Mouse (Mus musculus): ENCODE measurements around the gene Plgrkt. TPM values are rescaled to one million over a fixed set of nuclear protein-coding genes. Genes with fewer than 3 reads are reported as not detected.
A peak's percentile ranks its signal among the peaks of the same experiment; 100 is the strongest.

The Plgrkt gene
- polyA plus RNA-seq, 1 experiment from 2014 or later = 201 TPM

GRCm38 (mm10) chr19:29363557-29363956 lies 3.6 kb downstream of the Plgrkt start:
- no peak overlapping the region for H3K4me3 ChIP-seq (replicated peaks)
- H3K36me3 ChIP-seq = no peaks in the 10 kb centered on the region
- no peak overlapping the region for H3K9ac ChIP-seq
- H3K9me3 ChIP-seq = no peaks in the 10 kb centered on the region
- peaks cover 11% of the 10 kb centered on the region; the same call in 1 of the 2 replicates for H3K4me1 ChIP-seq (replicated peaks)
- no peak overlapping the region for H3K4me2 ChIP-seq (replicated peaks)
- no peaks in the 10 kb centered on the region for H3K27me3 ChIP-seq (replicated peaks)
- no peak for ATAC-seq
- H3K27ac ChIP-seq = no peak overlapping the region
- WGBS = 88% methylated on average over 7 of the region's 7 CpGs

DNA sequence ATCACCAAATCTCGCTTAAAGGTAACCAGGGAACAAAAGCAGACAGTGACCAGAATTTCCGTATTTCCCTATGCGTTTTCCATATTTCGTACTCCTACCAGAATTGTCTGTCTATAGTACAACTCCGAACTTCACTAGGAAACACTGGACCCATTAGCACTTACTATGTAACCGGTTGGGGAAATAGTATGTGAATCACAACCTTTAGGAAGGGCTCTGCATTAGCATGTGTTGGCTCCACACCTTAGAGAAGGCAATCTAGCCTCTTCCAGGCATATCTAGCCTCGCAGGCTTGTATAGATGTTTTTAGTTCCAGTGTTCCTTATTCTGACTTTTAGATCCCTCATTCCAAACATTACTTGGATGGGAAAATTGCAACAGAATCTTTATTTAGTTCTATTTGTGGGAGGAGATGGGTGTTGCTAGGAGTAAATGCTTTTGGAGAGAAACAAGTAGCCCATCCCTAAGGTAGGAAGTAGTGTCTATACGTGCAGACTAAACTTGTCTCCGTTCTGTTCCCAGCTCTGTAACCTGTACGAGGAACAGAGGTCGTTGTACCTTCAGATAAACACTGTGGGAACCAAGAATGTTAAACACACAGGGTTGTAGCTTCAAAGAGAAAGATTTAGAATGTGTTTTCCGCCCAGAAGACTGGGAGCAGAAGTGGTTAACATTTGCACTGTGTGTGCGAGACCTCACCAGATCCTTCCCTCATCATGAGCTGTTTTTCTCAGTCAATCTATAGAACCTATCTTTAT lies 4.8 kb downstream of the Plgrkt start:
- H3K9me3 ChIP-seq = no peaks in the 10 kb centered on the region
- H3K36me3 ChIP-seq = no peaks in the 10 kb centered on the region
- H3K27me3 ChIP-seq (replicated peaks) = no peaks in the 10 kb centered on the region
- ATAC-seq = peak; percentile 42; the same call in 1 of the 2 replicates
- H3K9ac ChIP-seq = peak overlapping the region; percentile 74
- H3K4me3 ChIP-seq (replicated peaks) = peak overlapping the region; percentile 65
- H3K4me2 ChIP-seq (replicated peaks) = peak overlapping the region; percentile 78
- H3K4me1 ChIP-seq (replicated peaks) = peaks cover 11% of the 10 kb centered on the region; the same call in 1 of the 2 replicates
- WGBS = 24% methylated on average over 13 of the region's 13 CpGs
- H3K27ac ChIP-seq = no peak overlapping the region

DNA sequence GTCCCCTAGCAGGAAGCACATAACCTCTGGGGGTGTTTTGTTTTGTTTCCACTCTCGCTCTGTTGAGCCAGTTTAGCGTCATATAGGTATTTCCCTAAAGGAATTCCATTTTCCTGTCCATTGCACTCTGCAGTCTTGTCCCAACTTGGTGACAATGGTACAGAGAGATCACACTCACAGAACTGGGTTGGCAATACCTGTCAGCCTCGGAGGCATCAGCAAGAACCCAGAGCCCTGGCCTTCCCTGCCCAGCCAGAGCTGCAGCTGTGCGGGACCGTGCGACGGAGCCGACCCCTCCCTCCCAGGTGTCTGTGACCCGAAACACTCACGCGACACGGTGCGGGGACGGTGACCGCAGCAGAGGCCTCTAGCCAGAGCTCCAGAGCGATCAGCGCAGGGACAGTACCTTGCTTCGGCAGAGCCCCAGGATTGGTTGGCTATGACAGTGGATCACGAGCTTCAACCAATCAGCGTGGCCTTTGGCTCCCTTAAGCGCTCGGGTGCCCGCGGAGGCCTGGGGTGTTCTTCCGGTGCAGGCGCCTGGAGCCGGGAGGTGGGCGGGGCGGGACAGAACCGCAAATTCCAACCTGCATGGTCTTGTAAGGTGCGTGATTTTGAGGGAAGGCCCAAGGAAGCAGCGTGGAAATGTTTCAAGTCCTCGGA lies 5.6 kb downstream of the Plgrkt start:
- peak; percentile 99 for ATAC-seq
- WGBS = 2% methylated on average over 33 of the region's 33 CpGs
- Histone ChIP-seq H3K36me3 (no peaks in the 10 kb centered on the region), H3K27me3 (replicated peaks) (no peaks in the 10 kb centered on the region), H3K9me3 (no peaks in the 10 kb centered on the region), H3K4me1 (replicated peaks) (peaks cover 9% of the 10 kb centered on the region; the same call in 1 of the 2 replicates), H3K27ac (peak overlapping the region; percentile 42; the same call in 1 of the 2 replicates), H3K9ac (peak overlapping the region; percentile 74), H3K4me2 (replicated peaks) (peak overlapping the region; percentile 78), H3K4me3 (replicated peaks) (peak overlapping the region; percentile 65)

- no peaks in the 10 kb centered on the region for H3K9me3 ChIP-seq
- no peak overlapping the region; the same call in 1 of the 2 replicates for H3K4me3 ChIP-seq (replicated peaks)
- H3K27ac ChIP-seq = no peak overlapping the region
- no peaks in the 10 kb centered on the region for H3K27me3 ChIP-seq (replicated peaks)
- ATAC-seq = no peak
- H3K36me3 ChIP-seq = no peaks in the 10 kb centered on the region
- 71% methylated on average over 5 of the region's 5 CpGs for WGBS
- no peak overlapping the region for H3K9ac ChIP-seq
- H3K4me1 ChIP-seq (replicated peaks) = 0 out of 2 replicates have a peak, but pooled peaks cover 8% of the 10 kb centered on the region
- peak overlapping the region; percentile 78 for H3K4me2 ChIP-seq (replicated peaks)
Observed at GRCm38 (mm10) chr19:29360251-29360650, 6.9 kb downstream of the Plgrkt start.

DNA sequence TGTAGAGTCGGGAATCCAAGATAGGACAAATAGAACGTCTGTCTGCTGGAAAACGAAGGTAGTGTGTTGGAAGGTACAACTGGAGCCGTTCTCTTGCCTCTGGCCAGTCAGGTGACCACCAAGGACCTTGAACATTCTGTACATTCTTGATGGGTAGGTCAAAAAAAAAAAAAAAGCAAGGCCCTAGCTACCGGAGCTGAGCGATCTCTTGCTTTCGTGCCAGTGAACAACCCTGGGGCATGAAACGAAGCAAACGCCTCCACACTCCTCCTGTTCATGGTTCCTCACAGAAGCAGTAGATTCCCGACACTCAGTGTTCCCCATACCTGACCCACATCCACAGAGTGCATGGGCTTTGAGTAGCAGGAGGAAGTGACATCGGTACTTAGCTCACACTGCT lies 10.9 kb downstream of the Plgrkt start:
- no peak overlapping the region for H3K9ac ChIP-seq
- no peaks in the 10 kb centered on the region for H3K36me3 ChIP-seq
- H3K9me3 ChIP-seq = no peaks in the 10 kb centered on the region
- no peak overlapping the region for H3K27ac ChIP-seq
- ATAC-seq = no peak
- no peak overlapping the region for H3K4me2 ChIP-seq (replicated peaks)
- H3K27me3 ChIP-seq (replicated peaks) = no peaks in the 10 kb centered on the region
- H3K4me3 ChIP-seq (replicated peaks) = no peak overlapping the region
- H3K4me1 ChIP-seq (replicated peaks) = 0 out of 2 replicates have a peak, but pooled peaks cover 7% of the 10 kb centered on the region
- WGBS = 83% methylated on average over 11 of the region's 11 CpGs

GRCm38 (mm10) chr19:29354895-29355877 lies 12.0 kb downstream of the Plgrkt start:
- H3K4me1 ChIP-seq (replicated peaks) = no peaks in the 10 kb centered on the region
- no peaks in the 10 kb centered on the region for H3K9me3 ChIP-seq
- peak; percentile 80 for ATAC-seq
- H3K36me3 ChIP-seq = no peaks in the 10 kb centered on the region
- H3K27me3 ChIP-seq (replicated peaks) = no peaks in the 10 kb centered on the region
- H3K9ac ChIP-seq = no peak overlapping the region
- WGBS = 4% methylated on average over 20 of the region's 20 CpGs
- H3K27ac ChIP-seq = no peak overlapping the region
- peak overlapping the region; percentile 58 for H3K4me2 ChIP-seq (replicated peaks)
- peak overlapping the region; percentile 26 for H3K4me3 ChIP-seq (replicated peaks)

DNA sequence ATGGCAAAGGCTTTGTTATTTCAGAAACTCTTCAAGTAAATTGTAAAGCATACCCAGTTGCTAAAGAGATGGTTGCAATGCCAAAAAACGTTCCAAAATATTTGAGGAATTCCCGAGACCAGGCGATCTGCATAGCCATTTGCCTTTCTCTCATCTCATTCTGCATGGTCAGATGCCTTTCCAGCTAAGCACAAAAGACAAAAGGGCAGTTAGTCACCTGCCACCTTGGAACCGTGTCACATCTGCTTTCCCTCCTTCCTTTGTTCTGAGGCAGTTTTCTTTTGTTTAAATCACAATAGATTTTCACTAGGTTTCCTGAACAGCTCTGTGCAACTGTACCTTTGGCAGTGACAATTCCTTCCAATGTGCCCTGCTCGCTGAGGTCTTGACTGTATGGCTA lies 16.2 kb downstream of the Plgrkt start:
- no peak overlapping the region for H3K4me2 ChIP-seq (replicated peaks)
- H3K4me1 ChIP-seq (replicated peaks) = no peaks in the 10 kb centered on the region
- no peaks in the 10 kb centered on the region for H3K36me3 ChIP-seq
- no peak overlapping the region for H3K9ac ChIP-seq
- no peaks in the 10 kb centered on the region for H3K27me3 ChIP-seq (replicated peaks)
- ATAC-seq = no peak
- H3K4me3 ChIP-seq (replicated peaks) = no peak overlapping the region
- H3K27ac ChIP-seq = no peak overlapping the region
- no peaks in the 10 kb centered on the region for H3K9me3 ChIP-seq
- 61% methylated on average over 5 of the region's 5 CpGs for WGBS

DNA sequence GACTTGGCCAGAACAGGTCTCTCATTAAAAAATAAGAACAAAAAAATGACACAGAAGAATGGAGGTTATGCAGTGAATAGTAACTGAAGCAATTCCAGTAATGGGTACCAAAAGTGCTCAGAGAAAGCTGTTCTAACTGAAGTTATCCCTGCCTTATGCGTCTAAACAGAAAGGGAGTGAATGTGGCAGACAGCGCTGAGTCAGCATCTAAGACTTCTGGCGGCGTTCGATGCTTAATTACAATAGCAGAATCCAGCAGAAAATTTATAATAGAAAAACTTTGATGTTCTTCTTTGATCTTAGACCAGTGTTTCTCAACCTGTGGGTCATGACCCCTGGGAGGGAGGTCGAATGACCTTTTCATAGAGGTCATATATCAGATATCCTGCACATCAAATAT lies 21.6 kb downstream of the Plgrkt start:
- no peak overlapping the region for H3K27ac ChIP-seq
- H3K9me3 ChIP-seq = no peaks in the 10 kb centered on the region
- 79% methylated on average over 6 of the region's 6 CpGs for WGBS
- H3K4me1 ChIP-seq (replicated peaks) = no peaks in the 10 kb centered on the region
- no peak for ATAC-seq
- H3K4me3 ChIP-seq (replicated peaks) = no peak overlapping the region
- no peak overlapping the region for H3K9ac ChIP-seq
- H3K27me3 ChIP-seq (replicated peaks) = no peaks in the 10 kb centered on the region
- no peak overlapping the region for H3K4me2 ChIP-seq (replicated peaks)
- no peaks in the 10 kb centered on the region for H3K36me3 ChIP-seq

GRCm38 (mm10) chr19:29344868-29345267 lies 22.3 kb downstream of the Plgrkt start:
- H3K27me3 ChIP-seq (replicated peaks) = no peaks in the 10 kb centered on the region
- no peak overlapping the region for H3K4me2 ChIP-seq (replicated peaks)
- ATAC-seq = no peak

DNA sequence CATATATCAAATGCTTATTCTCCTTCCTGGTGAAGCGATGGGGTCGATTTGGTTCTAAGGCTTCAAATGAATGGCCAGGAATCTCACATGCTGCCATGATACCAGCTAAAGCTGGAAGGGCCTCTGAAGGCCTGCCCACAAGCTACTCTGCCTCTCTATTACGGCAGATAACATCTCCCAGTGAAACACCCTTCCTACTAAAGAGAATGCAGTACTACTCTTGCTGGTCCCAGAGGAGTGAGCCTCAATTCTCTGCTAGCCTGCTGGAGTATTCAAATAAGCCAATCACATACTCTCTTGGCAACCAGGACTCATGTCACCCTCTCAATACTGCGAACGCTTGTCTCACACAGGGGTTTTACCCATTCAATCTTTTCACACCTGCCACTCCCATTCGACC lies 24.9 kb downstream of the Plgrkt start:
- no peaks in the 10 kb centered on the region for H3K27me3 ChIP-seq (replicated peaks)
- no peak overlapping the region for H3K27ac ChIP-seq
- no peak overlapping the region for H3K9ac ChIP-seq
- no peak for ATAC-seq
- WGBS = 77% methylated on average over 6 of the region's 6 CpGs
- H3K36me3 ChIP-seq = no peaks in the 10 kb centered on the region
- H3K4me2 ChIP-seq (replicated peaks) = no peak overlapping the region
- no peaks in the 10 kb centered on the region for H3K4me1 ChIP-seq (replicated peaks)
- no peaks in the 10 kb centered on the region for H3K9me3 ChIP-seq
- H3K4me3 ChIP-seq (replicated peaks) = no peak overlapping the region

More at GRCm38 (mm10) chr19:29344868-29345267, 22.3 kb downstream of the Plgrkt start:
- Histone ChIP-seq H3K9ac (no peak overlapping the region), H3K4me3 (replicated peaks) (no peak overlapping the region), H3K27ac (no peak overlapping the region), H3K4me1 (replicated peaks) (no peaks in the 10 kb centered on the region), H3K36me3 (no peaks in the 10 kb centered on the region), H3K9me3 (no peaks in the 10 kb centered on the region)

DNA sequence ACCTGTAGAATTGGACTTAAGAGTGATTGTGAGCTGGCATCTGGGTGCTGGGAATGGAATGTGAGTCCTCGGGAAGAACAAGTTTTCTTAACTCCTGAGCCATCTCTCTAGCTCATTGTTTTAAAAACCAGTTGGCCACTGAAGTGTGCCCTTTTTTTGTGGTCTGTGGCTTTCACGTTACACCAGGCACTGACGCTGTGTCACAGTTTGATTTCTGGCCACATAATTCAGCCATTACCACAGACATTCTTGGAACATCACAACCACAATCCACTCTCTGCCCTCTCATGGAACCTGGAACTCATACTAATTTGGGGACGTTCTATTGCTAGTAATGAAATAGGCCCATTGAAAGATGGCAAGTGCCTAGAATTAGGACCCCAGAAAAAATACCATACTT lies 26.2 kb downstream of the Plgrkt start:
- Histone ChIP-seq H3K4me1 (replicated peaks) (no peaks in the 10 kb centered on the region), H3K9me3 (no peaks in the 10 kb centered on the region), H3K4me3 (replicated peaks) (no peak overlapping the region), H3K9ac (no peak overlapping the region), H3K4me2 (replicated peaks) (no peak overlapping the region), H3K36me3 (no peaks in the 10 kb centered on the region), H3K27ac (no peak overlapping the region), H3K27me3 (replicated peaks) (no peaks in the 10 kb centered on the region)
- ATAC-seq = no peak
- WGBS = 85% methylated on average over 4 of the region's 4 CpGs

GRCm38 (mm10) chr19:29336624-29337023 lies 30.6 kb downstream of the Plgrkt start:
- Histone ChIP-seq H3K9me3 (no peaks in the 10 kb centered on the region), H3K27ac (no peak overlapping the region), H3K36me3 (no peaks in the 10 kb centered on the region), H3K4me3 (replicated peaks) (no peak overlapping the region), H3K4me2 (replicated peaks) (no peak overlapping the region), H3K4me1 (replicated peaks) (peaks cover 4% of the 10 kb centered on the region), H3K27me3 (replicated peaks) (no peaks in the 10 kb centered on the region; the same call in 1 of the 2 replicates), H3K9ac (no peak overlapping the region)
- 89% methylated on average over 2 of the region's 2 CpGs for WGBS
- ATAC-seq = no peak

All from intestine, embryonic 15.5 days (tissue).